Mouse (Mus musculus): ENCODE results near the gene Ccl20. TPM values are rescaled to one million over a fixed set of nuclear protein-coding genes. Genes with fewer than 3 reads are reported as not detected.

The Ccl20 gene
- not detected for total RNA-seq (2023)

DNA sequence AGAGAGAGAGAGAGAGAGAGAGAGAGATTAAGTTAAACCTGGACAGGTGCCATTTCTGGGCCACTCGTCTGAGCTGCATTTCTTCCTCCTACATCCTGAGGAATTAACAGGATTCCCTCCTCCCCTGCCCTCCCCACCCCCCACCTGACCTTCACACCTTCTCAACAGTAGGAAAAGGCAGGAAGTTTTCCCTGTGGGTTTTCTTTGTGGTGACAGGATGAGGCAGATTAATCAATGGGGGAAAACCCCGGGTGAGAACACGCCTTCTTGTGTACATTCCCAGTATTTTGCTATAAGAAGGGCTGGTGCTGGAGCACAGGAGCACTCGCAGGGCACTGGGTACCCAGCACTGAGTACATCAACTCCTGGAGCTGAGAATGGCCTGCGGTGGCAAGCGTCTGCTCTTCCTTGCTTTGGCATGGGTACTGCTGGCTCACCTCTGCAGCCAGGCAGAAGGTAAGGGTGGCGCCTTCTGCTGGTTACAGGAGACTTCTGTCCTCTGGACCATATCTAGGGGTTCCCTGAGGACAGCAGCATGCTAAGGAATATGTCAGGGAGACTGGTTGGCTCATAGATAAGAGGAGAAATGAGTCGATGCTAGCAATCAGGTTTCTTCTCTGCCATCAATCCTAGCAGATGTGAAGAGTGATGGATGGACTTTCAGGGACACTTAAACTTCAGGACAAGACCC is at the start of gene Ccl20:
Ccl20 (plus strand) TSS at position 320 of the 691 bp plus-strand sequence.

DNA sequence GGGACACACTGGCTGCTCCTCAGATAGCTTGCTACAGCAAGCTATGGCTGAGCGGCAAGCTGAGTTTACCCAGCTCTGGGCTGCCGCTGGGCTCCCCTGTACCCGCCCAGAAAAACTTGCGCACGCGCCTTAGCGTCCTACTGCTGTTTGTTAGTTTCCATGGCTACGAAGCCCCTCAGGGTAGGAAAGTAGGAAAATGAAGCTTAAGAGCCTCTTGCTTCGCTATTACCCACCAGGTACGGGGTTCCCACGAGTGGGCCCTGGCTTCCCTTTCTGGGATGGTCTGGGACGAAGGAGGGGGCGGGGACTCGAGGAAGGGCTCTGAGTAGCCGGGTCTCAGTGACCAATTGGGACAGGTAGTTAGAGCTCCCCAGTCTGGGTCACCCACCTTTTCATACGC is 43.0 kb downstream of the Ccl20 start, which contains the start of gene Daw1:
Daw1 (plus strand) TSS at position 150 of the 400 bp plus-strand sequence.

Other genes starting within 250 kb of the Ccl20 start
- not detected for gene A030005L19Rik, start 203.4 kb upstream of the Ccl20 start, total RNA-seq (2023)
- gene A030014E15Rik, start 191.8 kb upstream of the Ccl20 start, total RNA-seq (2023): not detected
- not detected for gene Gm6217, start 185.4 kb upstream of the Ccl20 start, total RNA-seq (2023)
- gene A030003K21Rik, start 173.4 kb upstream of the Ccl20 start, total RNA-seq (2023): not detected
- gene Gm7544, start 160.8 kb upstream of the Ccl20 start, total RNA-seq (2023): not detected
- not detected for gene Gm47955, start 156.5 kb upstream of the Ccl20 start, total RNA-seq (2023)
- gene Gm47959, start 116.2 kb upstream of the Ccl20 start, total RNA-seq (2023): not detected
- not detected for gene Slc19a3, start 78.3 kb upstream of the Ccl20 start, total RNA-seq (2023)
- not detected for gene Krtap28-10, start 74.3 kb upstream of the Ccl20 start, total RNA-seq (2023)
- not detected for gene Gm47969, start 71.8 kb upstream of the Ccl20 start, total RNA-seq (2023)
- gene A030005K14Rik, start 57.4 kb upstream of the Ccl20 start, total RNA-seq (2023): not detected
- gene Krtap28-13, start 55.8 kb upstream of the Ccl20 start, total RNA-seq (2023): not detected
- gene Daw1, start 43.0 kb downstream of the Ccl20 start, total RNA-seq (2023): not detected

All from neutrophil, adult 59 days (primary cell).